Mouse (Mus musculus): ENCODE results near the gene Kcnj15.

DNA sequence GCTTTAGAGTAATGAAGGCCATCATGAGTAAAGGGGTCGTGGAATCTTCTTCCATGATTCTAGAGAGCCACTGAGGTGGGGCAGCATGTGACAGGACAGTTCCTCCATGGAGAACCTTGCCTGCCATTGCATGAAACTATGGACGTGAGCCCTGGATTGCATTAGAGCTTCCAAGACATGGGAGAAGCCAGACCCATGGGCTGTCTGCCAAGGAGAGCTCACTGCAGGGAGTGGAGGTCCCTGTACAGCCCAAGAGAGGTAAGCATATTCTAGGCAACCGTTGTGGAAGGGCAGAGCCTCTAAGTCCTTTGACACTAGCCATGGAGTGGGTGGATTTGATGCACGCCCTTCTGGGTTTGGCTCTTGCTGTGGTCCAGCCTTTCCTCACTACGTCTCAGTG is 40.5 kb upstream of the Kcnj15 start:
- no peak for TF ChIP-seq POLR2A (IDR thresholded peaks at IDR 0.05; ENCODE audit: borderline replicate concordance, extremely low read depth, insufficient read depth, insufficient read length, poor library complexity, severe bottlenecking)
- TF ChIP-seq CTCF (IDR thresholded peaks at IDR 0.05; ENCODE audit: borderline replicate concordance, extremely low read depth, insufficient read depth, insufficient read length): no peak

Measured in brain, embryonic 14.5 days (tissue).